Mouse (Mus musculus) lung, postnatal 14 days (tissue): Measurements from ENCODE around the gene Magix.
"Not testable (repeated sequence)": the region's sequence is repeated elsewhere in the genome, so short reads cannot be mapped to it uniquely, and the experiment has no call there.

ENCODE experiments used
- DNase-seq: peaks from one replicate; pipeline ENCODE4 v3.0.0; 2021

Magix gene

GRCm38 (mm10) chrX:7680864-7681263, at the start of gene Magix:
TSS of gene Magix (minus strand) at chrX:7681251.
- DNase-seq: no peak

- DNase-seq: no peak
Measured at GRCm38 (mm10) chrX:7728922-7729265, 47.8 kb upstream of the Magix start.

- DNase-seq: peak; percentile 72
Measured at GRCm38 (mm10) chrX:7728215-7728921, 47.3 kb upstream of the Magix start, which contains the start of gene Praf2. TSS of gene Praf2 (plus strand) at chrX:7728439.

GRCm38 (mm10) chrX:7727176-7727575, 46.1 kb upstream of the Magix start:
- no peak for DNase-seq

- DNase-seq: no peak
Measured at GRCm38 (mm10) chrX:7725841-7726240, 44.8 kb upstream of the Magix start.

- DNase-seq: no peak
Measured at GRCm38 (mm10) chrX:7724135-7724534, 43.1 kb upstream of the Magix start.

- DNase-seq: no peak
Measured at GRCm38 (mm10) chrX:7722691-7723090, 41.6 kb upstream of the Magix start.

GRCm38 (mm10) chrX:7722282-7722611, 41.2 kb upstream of the Magix start:
- DNase-seq: no peak

- DNase-seq: peak; percentile 70
Measured at GRCm38 (mm10) chrX:7721514-7722281, 40.6 kb upstream of the Magix start, which contains the start of gene Gm45208. TSS of gene Gm45208 (plus strand) at chrX:7722245.

GRCm38 (mm10) chrX:7716058-7716457, 35.0 kb upstream of the Magix start:
- not testable (repeated sequence) for DNase-seq

- peak; percentile 92 for DNase-seq
Measured at GRCm38 (mm10) chrX:7714135-7714899, 33.3 kb upstream of the Magix start, which contains the start of gene Wdr45. TSS of gene Wdr45 (plus strand) at chrX:7714333.

- DNase-seq: not testable (repeated sequence)
Measured at GRCm38 (mm10) chrX:7713764-7714134, 32.7 kb upstream of the Magix start.

- peak; percentile 77 for DNase-seq
Measured at GRCm38 (mm10) chrX:7696954-7697381, 15.9 kb upstream of the Magix start, which contains the start of gene Gpkow. TSS of gene Gpkow (plus strand) at chrX:7697131.

- no peak for DNase-seq
Measured at GRCm38 (mm10) chrX:7696520-7696919, 15.5 kb upstream of the Magix start.

GRCm38 (mm10) chrX:7692862-7693261, 11.8 kb upstream of the Magix start:
- DNase-seq: peak; percentile 57

GRCm38 (mm10) chrX:7690486-7690885, 9.4 kb upstream of the Magix start:
- DNase-seq: no peak

- no peak for DNase-seq
Measured at GRCm38 (mm10) chrX:7688321-7688720, 7.3 kb upstream of the Magix start.

GRCm38 (mm10) chrX:7680057-7680412, 1.0 kb downstream of the Magix start:
- DNase-seq: no peak

- peak; percentile 93 for DNase-seq
Measured at GRCm38 (mm10) chrX:7679405-7680056, 1.5 kb downstream of the Magix start.

- no peak for DNase-seq
Measured at GRCm38 (mm10) chrX:7678986-7679385, 2.1 kb downstream of the Magix start.

- DNase-seq: no peak
Measured at GRCm38 (mm10) chrX:7675001-7675380, 6.1 kb downstream of the Magix start.

- no peak for DNase-seq
Measured at GRCm38 (mm10) chrX:7674284-7675000, 6.6 kb downstream of the Magix start.
